ENCODE assay signal across 9 mouse cellular contexts in genomic region chr7:101323141-101323594, GRCm38 (mm10). TPM values are rescaled to one million over a fixed set of nuclear protein-coding genes. Genes with fewer than 3 reads are reported as not detected.
DNase-seq lines count a peak whose midpoint lies in the region; ATAC-seq and TF ChIP-seq lines count a peak whose summit lies in the region.
"Had no signal": no experiment of that assay in that cellular context is flagged by ENCODE, and none has a peak within 500 bp of the region (broad histone marks: within the 10 kb centered on the region; RNA-seq: fewer than 3 reads in every experiment).

No protein-coding gene starts in this region.

- no peak for TF ChIP-seq POLR2A in thymus, adult 2 months (IDR thresholded peaks at IDR 0.05; ENCODE audit: control insufficient read depth, extremely low read depth, insufficient read depth, low read length, poor library complexity)

- WGBS in heart, embryonic 16.5 days = 61% methylated on average over 4 of the region's 4 CpGs
- WGBS in intestine, embryonic 14.5 days = 61% methylated on average over 4 of the region's 4 CpGs
- 33% methylated on average over 4 of the region's 4 CpGs for WGBS in liver, embryonic 13.5 days (ENCODE audit: insufficient replicate concordance)
- WGBS in thymus, adult 2 months = 83% methylated on average over 4 of the region's 4 CpGs
- 68% methylated on average over 4 of the region's 4 CpGs for WGBS in forebrain, postnatal 0 days

- peak overlapping the region; percentile 94 for H3K4me2 ChIP-seq in heart, embryonic 16.5 days (ENCODE audit: low read depth, low read length)
- peak overlapping the region; percentile 93 for H3K4me2 ChIP-seq in intestine, embryonic 14.5 days (ENCODE audit: low read length)
- peak overlapping the region; percentile 99 for H3K4me2 ChIP-seq in liver, embryonic 13.5 days
- H3K4me2 ChIP-seq in forebrain, postnatal 0 days (ENCODE audit: low read depth) = no peak overlapping the region

- H3K9ac ChIP-seq in heart, embryonic 16.5 days (ENCODE audit: low read length) = no peak overlapping the region
- H3K9ac ChIP-seq in intestine, embryonic 14.5 days (ENCODE audit: low read length) = no peak overlapping the region
- peak overlapping the region; percentile 87 for H3K9ac ChIP-seq in liver, embryonic 13.5 days
- no peak overlapping the region for H3K9ac ChIP-seq in forebrain, postnatal 0 days

- H3K36me3 ChIP-seq in heart, embryonic 16.5 days (ENCODE audit: control insufficient read depth, insufficient read depth) = no peaks in the 10 kb centered on the region
- H3K36me3 ChIP-seq in intestine, embryonic 14.5 days (ENCODE audit: control insufficient read depth, insufficient read depth, low read length) = no peaks in the 10 kb centered on the region
- peaks cover 18% of the 10 kb centered on the region for H3K36me3 ChIP-seq in liver, embryonic 13.5 days
- H3K36me3 ChIP-seq in thymus, adult 2 months (ENCODE audit: control insufficient read depth, insufficient read depth, low read length) = no peaks in the 10 kb centered on the region
- no peaks in the 10 kb centered on the region for H3K36me3 ChIP-seq in forebrain, postnatal 0 days (ENCODE audit: insufficient read depth)
- H3K36me3 ChIP-seq: neural tube, embryonic 13.5 days had no signal

- H3K27ac ChIP-seq in heart, embryonic 16.5 days (ENCODE audit: low read length) = no peak overlapping the region
- no peak overlapping the region for H3K27ac ChIP-seq in intestine, embryonic 14.5 days (ENCODE audit: low read depth)
- H3K27ac ChIP-seq in liver, embryonic 13.5 days = peak overlapping the region; percentile 91
- no peak overlapping the region for H3K27ac ChIP-seq in thymus, adult 2 months (ENCODE audit: control insufficient read depth, insufficient read depth, low read length)
- no peak overlapping the region for H3K27ac ChIP-seq in forebrain, postnatal 0 days (ENCODE audit: low read depth, low read length)
- H3K27ac ChIP-seq: neural tube, embryonic 13.5 days had no signal

- TF ChIP-seq CTCF in thymus, adult 2 months (IDR thresholded peaks at IDR 0.05; ENCODE audit: borderline replicate concordance, control insufficient read depth, extremely low read depth, insufficient read depth, low read length, poor library complexity) = no peak
- no peak for TF ChIP-seq CTCF in forebrain, postnatal 0 days (IDR thresholded peaks at IDR 0.05; ENCODE audit: low read depth)

- H3K27me3 ChIP-seq in heart, embryonic 16.5 days (ENCODE audit: control insufficient read depth, insufficient read depth, low read length) = no peaks in the 10 kb centered on the region; the same call in 1 of the 2 replicates
- peaks cover 2% of the 10 kb centered on the region; the same call in 1 of the 2 replicates for H3K27me3 ChIP-seq in intestine, embryonic 14.5 days (replicated peaks; ENCODE audit: control insufficient read depth, insufficient read depth, low read length)
- no peaks in the 10 kb centered on the region for H3K27me3 ChIP-seq in liver, embryonic 13.5 days
- no peaks in the 10 kb centered on the region for H3K27me3 ChIP-seq in thymus, adult 2 months (ENCODE audit: control insufficient read depth, insufficient read depth, low read length)
- H3K27me3 ChIP-seq in forebrain, postnatal 0 days (ENCODE audit: insufficient read depth, low read length) = 0 out of 2 replicates have a peak, but pooled peaks cover 4% of the 10 kb centered on the region

- intact Hi-C loops in heart, postnatal 36 days (cut with DNase I) = no loop called here
- intact Hi-C loops in heart, postnatal 14 days (cut with DNase I) = no loop called here

- peaks cover 18% of the 10 kb centered on the region for H3K4me1 ChIP-seq in heart, embryonic 16.5 days (ENCODE audit: control insufficient read depth, insufficient read depth, low read length)
- peaks cover 12% of the 10 kb centered on the region for H3K4me1 ChIP-seq in intestine, embryonic 14.5 days (replicated peaks; ENCODE audit: control insufficient read depth, insufficient read depth, low read length)
- H3K4me1 ChIP-seq in liver, embryonic 13.5 days (replicated peaks) = peaks cover 97% of the 10 kb centered on the region
- H3K4me1 ChIP-seq in thymus, adult 2 months (replicated peaks; ENCODE audit: control insufficient read depth, insufficient read depth, low read length) = peaks cover 22% of the 10 kb centered on the region
- 0 out of 2 replicates have a peak, but pooled peaks cover 4% of the 10 kb centered on the region for H3K4me1 ChIP-seq in forebrain, postnatal 0 days (ENCODE audit: insufficient read depth)

- DNase-seq in heart, postnatal 36 days = no peak
- peak; percentile 65 for DNase-seq in brain, adult 2 months (ENCODE audit: low read depth, low spot score)
- DNase-seq in intestine, embryonic 14.5 days (ENCODE audit: low spot score) = peak; percentile 68
- peak; percentile 41 for DNase-seq in liver, embryonic 13.5 days
- no peak for DNase-seq in thymus, adult 2 months
- DNase-seq in forebrain, postnatal 0 days = no peak
- no peak for DNase-seq in heart, postnatal 14 days

- H3K9me3 ChIP-seq in heart, embryonic 16.5 days (replicated peaks; ENCODE audit: control insufficient read depth, low read length) = no peaks in the 10 kb centered on the region
- H3K9me3 ChIP-seq in intestine, embryonic 14.5 days (ENCODE audit: control insufficient read depth, low read length) = no peaks in the 10 kb centered on the region
- no peaks in the 10 kb centered on the region for H3K9me3 ChIP-seq in liver, embryonic 13.5 days (replicated peaks)
- no peaks in the 10 kb centered on the region for H3K9me3 ChIP-seq in forebrain, postnatal 0 days (ENCODE audit: low read length)
- H3K9me3 ChIP-seq: neural tube, embryonic 13.5 days had no signal

- no peak overlapping the region for H3K4me3 ChIP-seq in heart, embryonic 16.5 days (ENCODE audit: low read length)
- peak overlapping the region; percentile 71 for H3K4me3 ChIP-seq in intestine, embryonic 14.5 days (ENCODE audit: low read depth, low read length)
- peak overlapping the region; percentile 80 for H3K4me3 ChIP-seq in liver, embryonic 13.5 days (replicated peaks)
- H3K4me3 ChIP-seq in thymus, adult 2 months (ENCODE audit: control insufficient read depth, insufficient read depth, low read length) = no peak overlapping the region
- H3K4me3 ChIP-seq in forebrain, postnatal 0 days (ENCODE audit: low read depth, low read length) = no peak overlapping the region
- H3K4me3 ChIP-seq: neural tube, embryonic 13.5 days had no signal

- ATAC-seq in heart, embryonic 16.5 days (replicated peaks; ENCODE audit: extremely low read depth, insufficient read depth, low FRiP score) = no peak
- peak; percentile 63 for ATAC-seq in intestine, embryonic 14.5 days (replicated peaks; ENCODE audit: low FRiP score, low TSS enrichment, low read depth)
- ATAC-seq in liver, embryonic 13.5 days (ENCODE audit: low read depth) = peak; percentile 57
- no peak for ATAC-seq in forebrain, postnatal 0 days

RNA-seq across cellular contexts. Expression of gene Stard10, which starts 6.3 kb away (rescaled TPM):
- polyA plus RNA-seq in heart, embryonic 16.5 days (2015; fragmentation: Nextera tagmentation; extraction: Ambion mirVana) = 27.0 and 31.3 TPM in 2 replicates
- 10 to 100 TPM; 48.3 to 61.3 TPM for total RNA-seq in heart, postnatal 36 days (2021)
- 123 and 134 TPM in 2 replicates for polyA plus RNA-seq in intestine, embryonic 14.5 days (2014; fragmentation: Nextera tagmentation; extraction: Ambion mirVana)
- 78.5 and 81.3 TPM in 2 replicates for polyA plus RNA-seq in liver, embryonic 13.5 days (2015; fragmentation: Nextera tagmentation; extraction: Ambion mirVana)
- polyA plus RNA-seq in thymus, adult 2 months (2012; rRNA removed) = 25.4 and 31.4 TPM in 2 replicates
- 17.3 and 24.5 TPM in 2 replicates for total RNA-seq in forebrain, postnatal 0 days (2014; rRNA removed)
- 11.0 and 12.2 TPM in 2 replicates for polyA plus RNA-seq in forebrain, postnatal 0 days (2015; fragmentation: Nextera tagmentation; extraction: Ambion mirVana)
- total RNA-seq in heart, postnatal 14 days (2021) = 10 to 100 TPM; 17.0 to 40.3 TPM

RNA-seq across cellular contexts. Expression of gene Atg16l2, which starts 21.1 kb away (rescaled TPM):
- 32.1 and 35.1 TPM in 2 replicates for polyA plus RNA-seq in heart, embryonic 16.5 days (2015; fragmentation: Nextera tagmentation; extraction: Ambion mirVana)
- total RNA-seq in heart, postnatal 36 days (2021) = 10 to 100 TPM in 1 of 2 experiments, 1 to 10 TPM in 1; 8.6 to 12.7 TPM
- polyA plus RNA-seq in intestine, embryonic 14.5 days (2014; fragmentation: Nextera tagmentation; extraction: Ambion mirVana) = 12.7 and 16.7 TPM in 2 replicates
- 4.2 and 4.9 TPM in 2 replicates for polyA plus RNA-seq in liver, embryonic 13.5 days (2015; fragmentation: Nextera tagmentation; extraction: Ambion mirVana)
- 76.9 and 89.9 TPM in 2 replicates for polyA plus RNA-seq in thymus, adult 2 months (2012; rRNA removed)
- total RNA-seq in forebrain, postnatal 0 days (2014; rRNA removed) = 35.3 and 51.9 TPM in 2 replicates
- polyA plus RNA-seq in forebrain, postnatal 0 days (2015; fragmentation: Nextera tagmentation; extraction: Ambion mirVana) = 13.9 and 21.6 TPM in 2 replicates
- total RNA-seq in heart, postnatal 14 days (2021) = 10 to 100 TPM; 12.4 to 13.5 TPM

RNA-seq across cellular contexts. Expression of gene Arap1, which starts 24.7 kb away (rescaled TPM):
- 32.6 and 35.1 TPM in 2 replicates for polyA plus RNA-seq in heart, embryonic 16.5 days (2015; fragmentation: Nextera tagmentation; extraction: Ambion mirVana)
- total RNA-seq in heart, postnatal 36 days (2021) = 10 to 100 TPM; 28.7 to 33.9 TPM
- polyA plus RNA-seq in intestine, embryonic 14.5 days (2014; fragmentation: Nextera tagmentation; extraction: Ambion mirVana) = 70.1 and 72.1 TPM in 2 replicates
- polyA plus RNA-seq in liver, embryonic 13.5 days (2015; fragmentation: Nextera tagmentation; extraction: Ambion mirVana) = 13.1 and 14.8 TPM in 2 replicates
- polyA plus RNA-seq in thymus, adult 2 months (2012; rRNA removed) = 190 and 225 TPM in 2 replicates
- total RNA-seq in forebrain, postnatal 0 days (2014; rRNA removed) = 14.3 and 15.8 TPM in 2 replicates
- polyA plus RNA-seq in forebrain, postnatal 0 days (2015; fragmentation: Nextera tagmentation; extraction: Ambion mirVana) = 8.0 and 10.5 TPM in 2 replicates
- 10 to 100 TPM; 38.6 to 41.8 TPM for total RNA-seq in heart, postnatal 14 days (2021)

Comparison
In these comparisons a context has a peak if more than half of its experiments do, and no peak if none do; other contexts are left out.
1. ATAC-seq: peak in intestine, embryonic 14.5 days (single experiment) and liver, embryonic 13.5 days (single experiment); none in heart, embryonic 16.5 days (single experiment) and forebrain, postnatal 0 days (single experiment).
2. H3K4me3 ChIP-seq: peak in intestine, embryonic 14.5 days (single experiment) and liver, embryonic 13.5 days (single experiment); none in heart, embryonic 16.5 days (single experiment), thymus, adult 2 months (single experiment) and forebrain, postnatal 0 days (single experiment).
3. DNase-seq: peak in brain, adult 2 months (single experiment), intestine, embryonic 14.5 days (single experiment) and liver, embryonic 13.5 days (single experiment); none in heart, postnatal 36 days (0 of 2), thymus, adult 2 months (single experiment), forebrain, postnatal 0 days (single experiment) and heart, postnatal 14 days (0 of 2).